Mouse (Mus musculus): ENCODE data around the gene Gm9376. TPM values are rescaled to one million over a fixed set of nuclear protein-coding genes. Genes with fewer than 3 reads are reported as not detected.
A peak's percentile ranks its signal among the peaks of the same experiment; 100 is the strongest.

The Gm9376 gene
- polyA plus RNA-seq (2021), result not detected

DNA sequence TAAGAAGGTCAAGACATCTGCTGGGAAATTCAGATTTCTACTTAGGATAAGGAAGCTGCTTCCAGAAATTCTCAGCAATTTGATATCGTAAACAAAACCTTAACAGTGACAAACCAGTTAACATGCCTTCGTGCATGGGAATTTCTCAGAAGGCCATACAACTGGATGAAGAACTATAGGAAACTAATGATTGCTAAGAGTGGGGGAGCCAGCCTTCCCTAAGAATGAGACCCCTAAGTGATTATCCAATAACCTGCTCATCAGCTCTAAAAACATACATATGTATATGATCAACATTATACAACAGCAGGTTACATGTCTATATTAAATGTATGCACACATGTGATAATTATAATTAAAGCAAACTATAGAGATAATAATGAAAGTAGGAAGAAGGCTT lies at the start of gene Gm9376:
TSS of gene Gm9376 (plus strand) at position 301 of the 400 bp plus-strand sequence.
- CTCF ChIA-PET, result no interaction called here
- in situ Hi-C loops (cut with MboI; ENCODE audit: low pct_unique_long_range_greater_than_20kb), result no loop called here
- TF ChIP-seq CTCF (IDR thresholded peaks at IDR 0.05), result no peak
- ATAC-seq, result no peak
- H3K27me3 ChIP-seq, result peaks cover 17% of the 10 kb centered on the region
- POLR2A ChIA-PET, result no interaction called here
- DNase-seq (ENCODE audit: low read depth, low spot score), result no peak

DNA sequence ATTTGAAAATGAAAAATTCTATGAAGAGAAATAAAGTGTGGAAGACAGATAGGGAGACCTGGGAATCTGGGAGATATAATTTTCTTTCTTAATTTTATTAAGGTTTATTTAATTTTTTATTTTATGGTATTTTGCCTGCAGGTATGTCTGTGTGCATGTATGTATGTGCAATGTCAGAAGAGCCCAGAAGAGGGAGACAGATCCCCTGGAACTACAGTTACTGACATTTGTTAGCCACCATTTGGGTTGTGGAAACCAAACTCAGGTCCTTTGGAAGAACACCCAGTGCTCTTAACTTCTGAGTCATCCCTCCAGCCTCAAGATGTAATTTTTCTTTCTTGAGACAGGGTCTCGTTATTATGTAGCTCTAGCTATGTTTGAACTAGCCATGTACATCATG lies 45.9 kb upstream of the Gm9376 start:
- ATAC-seq, result no peak
- in situ Hi-C loops (cut with MboI; ENCODE audit: low pct_unique_long_range_greater_than_20kb), result loop anchor here (25.0 kb wide), 1 partner anchor 591 kb away; no protein-coding TSS in a partner anchor
- H3K27me3 ChIP-seq, result peaks cover 38% of the 10 kb centered on the region

DNA sequence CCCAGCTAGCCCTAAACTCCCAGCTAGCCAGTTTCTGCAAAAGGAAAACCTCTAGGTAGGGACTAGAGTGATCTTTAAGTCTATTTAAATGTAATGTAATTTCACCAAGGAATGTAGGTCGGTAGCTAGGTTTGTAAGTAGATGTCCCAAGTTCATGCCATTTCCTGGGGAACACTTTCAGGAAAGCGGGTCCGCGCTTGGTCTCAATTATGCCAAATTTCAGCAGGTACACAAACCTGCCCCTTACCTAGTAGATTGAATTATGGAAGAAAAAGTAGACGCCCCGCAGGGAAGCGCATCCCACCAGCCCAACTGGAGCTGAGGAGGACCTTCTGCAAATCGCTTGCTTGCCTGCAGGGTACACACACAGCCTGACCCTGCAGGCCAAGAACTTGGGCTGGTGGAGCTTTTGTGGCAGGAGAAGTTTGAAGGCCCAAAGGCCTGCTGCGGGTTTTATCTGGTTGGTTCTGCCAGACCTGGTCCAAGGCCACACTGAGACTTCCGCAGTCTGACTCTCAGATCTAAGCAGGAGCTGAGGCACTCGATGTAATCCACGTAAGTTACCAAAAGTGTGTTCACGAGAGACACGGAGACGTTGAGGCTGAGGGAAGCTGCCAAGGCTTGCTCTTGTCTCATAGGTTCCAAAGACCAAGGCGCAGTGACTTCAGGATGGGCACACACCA lies 41.6 kb upstream of the Gm9376 start:
- CTCF ChIA-PET, result no interaction called here
- H3K27me3 ChIP-seq, result peaks cover 38% of the 10 kb centered on the region
- POLR2A ChIA-PET, result no interaction called here
- DNase-seq (ENCODE audit: low read depth, low spot score) (no peak), ATAC-seq (no peak)
- in situ Hi-C loops (cut with MboI; ENCODE audit: low pct_unique_long_range_greater_than_20kb), result no loop called here
- TF ChIP-seq CTCF (IDR thresholded peaks at IDR 0.05), result no peak

More for the DNA sequence above, 45.9 kb upstream of the Gm9376 start:
- peak; percentile 47 for TF ChIP-seq CTCF (IDR thresholded peaks at IDR 0.05)
- POLR2A ChIA-PET, result no interaction called here
- DNase-seq (ENCODE audit: low read depth, low spot score), result no peak
- CTCF ChIA-PET, result no interaction called here

DNA sequence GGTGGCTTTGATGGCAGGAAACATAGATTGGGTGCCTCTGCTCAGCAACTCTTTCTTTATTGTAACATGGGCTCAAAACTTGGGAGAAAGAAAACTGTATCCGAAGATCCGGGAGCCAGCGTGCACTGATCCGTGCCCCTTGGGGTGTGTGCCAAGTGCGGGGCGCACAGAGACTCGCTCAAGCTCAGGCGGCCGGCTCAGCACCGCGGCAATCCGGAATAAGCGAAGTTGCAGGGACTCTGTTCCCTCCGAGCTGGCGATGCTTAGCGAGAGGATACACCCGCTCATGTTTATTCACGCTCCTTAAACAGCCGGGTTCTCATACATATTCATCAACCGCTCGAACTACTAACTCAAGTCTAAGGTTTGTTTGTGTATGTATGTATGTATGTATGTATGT lies 40.8 kb upstream of the Gm9376 start:
- peaks cover 44% of the 10 kb centered on the region for H3K27me3 ChIP-seq
- ChIA-PET CTCF (no interaction called here), POLR2A (no interaction called here)
- no peak for TF ChIP-seq CTCF (IDR thresholded peaks at IDR 0.05)
- ATAC-seq (no peak), DNase-seq (ENCODE audit: low read depth, low spot score) (no peak)
- in situ Hi-C loops (cut with MboI; ENCODE audit: low pct_unique_long_range_greater_than_20kb), result no loop called here

DNA sequence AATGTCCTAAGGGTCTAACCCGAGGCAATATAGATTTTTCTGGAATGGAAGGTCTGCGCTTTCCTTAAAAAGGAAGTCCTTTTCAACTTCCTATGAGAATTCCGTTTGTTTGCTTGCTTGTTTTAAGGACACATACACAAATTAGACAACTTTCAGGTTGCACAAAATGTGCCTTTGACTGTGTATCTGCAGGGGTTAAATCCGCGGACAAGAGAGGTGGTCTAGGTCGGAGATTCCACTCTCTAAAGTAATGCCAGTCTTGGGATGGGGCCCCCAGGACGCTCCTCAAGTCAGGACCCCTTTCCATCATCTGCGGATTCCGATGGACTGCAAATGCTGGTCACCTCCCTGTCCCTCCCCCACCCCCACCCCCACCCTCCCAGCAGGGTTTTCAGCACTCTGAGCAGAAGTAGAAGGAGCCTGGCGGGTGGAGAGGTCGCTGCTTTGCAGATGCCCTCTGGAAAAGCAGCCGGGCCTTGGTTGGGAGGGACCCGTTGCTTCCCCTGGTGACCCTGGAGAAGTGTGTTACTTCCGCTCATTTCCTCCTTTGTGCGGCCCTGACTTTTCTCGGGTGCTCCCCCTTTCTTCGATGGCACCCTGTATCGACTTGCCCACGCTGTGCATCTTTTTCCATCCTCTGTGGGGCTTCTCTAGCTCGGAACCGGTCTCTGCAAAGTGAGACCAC lies 40.1 kb upstream of the Gm9376 start:
- no peak for ATAC-seq
- ChIA-PET CTCF (no interaction called here), POLR2A (no interaction called here)
- no peak for TF ChIP-seq CTCF (IDR thresholded peaks at IDR 0.05)
- DNase-seq (ENCODE audit: low read depth, low spot score), result no peak
- in situ Hi-C loops (cut with MboI; ENCODE audit: low pct_unique_long_range_greater_than_20kb), result no loop called here
- H3K27me3 ChIP-seq, result peaks cover 50% of the 10 kb centered on the region

DNA sequence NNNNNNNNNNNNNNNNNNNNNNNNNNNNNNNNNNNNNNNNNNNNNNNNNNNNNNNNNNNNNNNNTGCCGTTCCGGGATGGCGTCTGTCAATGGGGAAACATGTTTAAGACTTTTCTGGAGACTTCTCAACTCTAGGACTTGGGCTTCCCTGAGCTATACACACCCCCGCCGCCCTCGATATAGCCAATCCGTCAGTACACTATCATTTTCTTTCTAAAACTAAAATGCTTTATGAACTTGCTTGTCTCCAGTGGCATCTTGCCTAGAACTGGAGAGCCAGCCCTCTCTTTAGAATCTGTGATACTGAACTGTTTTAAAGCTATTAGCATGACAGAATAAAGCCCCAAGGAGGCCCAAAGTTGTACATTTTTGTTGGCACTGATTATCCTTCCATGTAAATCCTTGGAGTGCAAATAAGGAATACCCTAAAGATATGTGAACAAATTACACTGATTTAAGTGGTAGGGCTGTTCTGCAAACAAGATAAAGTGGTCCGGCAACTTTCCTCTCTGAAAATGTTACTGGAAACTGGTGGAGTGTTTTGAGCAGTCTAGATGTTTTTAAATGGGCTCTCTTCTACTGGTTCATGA lies 34.3 kb upstream of the Gm9376 start:
- DNase-seq (ENCODE audit: low read depth, low spot score) (no peak), ATAC-seq (no peak)
- ChIA-PET POLR2A (no interaction called here), CTCF (no interaction called here)
- peaks cover 53% of the 10 kb centered on the region for H3K27me3 ChIP-seq
- in situ Hi-C loops (cut with MboI; ENCODE audit: low pct_unique_long_range_greater_than_20kb), result no loop called here
- TF ChIP-seq CTCF (IDR thresholded peaks at IDR 0.05), result no peak

DNA sequence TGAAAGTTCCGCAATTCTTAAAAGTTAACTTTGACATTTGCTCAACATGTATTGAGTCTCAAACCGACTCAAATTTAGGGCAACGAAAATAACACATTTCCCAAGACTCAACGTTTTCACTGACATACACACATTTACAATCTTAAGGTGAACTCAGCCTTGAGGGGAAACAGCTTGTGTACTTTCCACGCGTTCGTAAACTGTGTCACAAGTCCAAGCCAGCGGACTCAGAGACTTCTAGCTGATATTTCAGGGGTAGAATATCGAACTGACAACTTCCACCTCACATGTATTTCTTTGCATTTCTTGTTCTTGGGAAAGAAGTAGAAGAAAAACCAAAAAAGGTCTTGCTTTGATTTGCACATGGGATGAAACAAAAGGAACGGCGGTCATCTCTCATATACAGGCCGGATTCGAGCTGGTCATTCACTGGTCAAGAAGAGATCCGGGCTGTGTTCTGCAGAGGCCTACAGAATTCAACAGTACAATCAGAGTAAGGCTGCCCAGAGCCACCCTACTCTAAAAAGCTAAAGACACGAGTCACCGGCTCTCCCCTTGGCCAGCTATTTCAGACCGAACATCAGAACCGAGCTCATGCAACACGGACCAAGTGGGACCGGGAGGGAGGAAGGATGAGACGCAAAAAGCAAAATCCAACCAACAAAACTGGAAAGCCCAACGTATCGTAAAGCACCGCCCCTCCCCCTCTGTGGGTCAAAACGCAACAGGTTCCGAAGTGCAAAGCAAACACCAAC lies 32.8 kb upstream of the Gm9376 start:
- no peak for DNase-seq (ENCODE audit: low read depth, low spot score)
- in situ Hi-C loops (cut with MboI; ENCODE audit: low pct_unique_long_range_greater_than_20kb), result no loop called here
- H3K27me3 ChIP-seq, result peaks cover 62% of the 10 kb centered on the region
- ChIA-PET CTCF (no interaction called here), POLR2A (interaction anchor here (0.8 kb wide), 1 partner anchor 69 kb away, joined by 3 read pairs; no protein-coding TSS in a partner anchor)
- no peak for TF ChIP-seq CTCF (IDR thresholded peaks at IDR 0.05)
- no peak for ATAC-seq

DNA sequence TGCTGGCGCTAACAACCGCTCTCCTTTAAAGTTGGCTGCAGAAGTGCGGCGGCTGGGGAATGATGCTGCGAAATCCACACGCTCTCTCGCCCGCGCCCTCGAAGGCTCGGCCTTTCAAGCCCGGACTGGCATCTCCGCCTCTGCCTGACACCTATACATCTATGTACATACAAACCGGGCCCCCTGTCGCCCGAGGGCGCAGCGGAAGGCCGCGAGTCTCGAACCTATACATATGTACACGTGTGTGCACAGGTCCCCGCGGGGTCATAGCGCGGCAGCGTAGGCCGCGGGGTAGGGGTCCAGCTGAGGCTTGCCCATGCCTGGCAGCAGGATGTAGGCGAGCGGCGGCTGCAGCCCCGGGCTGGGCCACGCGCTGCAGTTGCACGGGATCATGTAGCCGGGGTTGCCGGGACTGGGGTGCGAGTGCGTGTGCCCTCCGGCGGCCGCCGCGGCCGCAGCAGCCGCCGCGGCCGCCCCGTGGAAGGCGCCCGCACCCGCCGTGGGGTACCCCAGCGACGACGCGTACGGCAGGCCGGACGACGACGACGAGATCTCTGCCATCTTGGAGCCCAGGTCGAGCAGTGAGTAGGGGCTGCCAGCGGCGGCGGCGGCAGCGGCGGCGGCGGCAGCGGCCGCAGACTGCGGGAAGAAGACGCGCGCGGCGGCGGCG lies 32.1 kb upstream of the Gm9376 start:
- H3K27me3 ChIP-seq, result peaks cover 62% of the 10 kb centered on the region
- no peak for ATAC-seq

DNA sequence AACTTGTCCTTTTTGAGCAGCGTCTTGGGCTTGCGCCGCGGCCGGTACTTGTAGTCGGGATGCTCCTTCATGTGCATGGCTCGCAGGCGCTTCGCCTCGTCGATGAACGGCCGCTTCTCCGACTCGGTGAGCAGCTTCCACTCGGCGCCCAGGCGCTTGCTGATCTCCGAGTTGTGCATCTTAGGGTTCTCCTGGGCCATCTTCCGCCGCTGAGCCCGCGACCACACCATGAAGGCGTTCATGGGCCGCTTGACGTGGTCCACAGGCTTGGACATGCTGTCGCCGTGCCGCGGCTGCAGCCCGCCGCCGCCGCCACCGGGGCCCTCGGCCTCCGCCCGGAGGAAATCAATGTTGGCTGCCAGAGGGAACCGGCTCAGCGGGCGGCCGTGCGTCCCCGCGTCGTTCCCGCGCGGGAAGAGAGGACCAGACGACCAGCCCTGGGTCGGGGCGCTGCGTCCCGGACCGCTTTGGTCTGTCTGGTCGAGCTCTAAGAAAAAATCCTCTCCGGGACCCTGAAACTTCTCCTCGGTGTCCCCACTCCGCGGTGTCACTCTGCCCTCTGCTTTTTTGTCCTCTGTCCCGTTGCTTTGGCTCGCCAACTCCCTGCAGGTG lies 31.3 kb upstream of the Gm9376 start:
- no peak for DNase-seq (ENCODE audit: low read depth, low spot score)
- in situ Hi-C loops (cut with MboI; ENCODE audit: low pct_unique_long_range_greater_than_20kb), result no loop called here
- H3K27me3 ChIP-seq, result peaks cover 62% of the 10 kb centered on the region
- ChIA-PET CTCF (no interaction called here), POLR2A (no interaction called here)
- ATAC-seq, result no peak
- TF ChIP-seq CTCF (IDR thresholded peaks at IDR 0.05), result no peak

More for the DNA sequence above, 32.1 kb upstream of the Gm9376 start:
- TF ChIP-seq CTCF (IDR thresholded peaks at IDR 0.05), result no peak
- ChIA-PET POLR2A (no interaction called here), CTCF (no interaction called here)
- in situ Hi-C loops (cut with MboI; ENCODE audit: low pct_unique_long_range_greater_than_20kb), result no loop called here
- no peak for DNase-seq (ENCODE audit: low read depth, low spot score)

Data from Patski (cell line).